ENCODE assay signal across 11 mouse cellular contexts in the genomic region with DNA sequence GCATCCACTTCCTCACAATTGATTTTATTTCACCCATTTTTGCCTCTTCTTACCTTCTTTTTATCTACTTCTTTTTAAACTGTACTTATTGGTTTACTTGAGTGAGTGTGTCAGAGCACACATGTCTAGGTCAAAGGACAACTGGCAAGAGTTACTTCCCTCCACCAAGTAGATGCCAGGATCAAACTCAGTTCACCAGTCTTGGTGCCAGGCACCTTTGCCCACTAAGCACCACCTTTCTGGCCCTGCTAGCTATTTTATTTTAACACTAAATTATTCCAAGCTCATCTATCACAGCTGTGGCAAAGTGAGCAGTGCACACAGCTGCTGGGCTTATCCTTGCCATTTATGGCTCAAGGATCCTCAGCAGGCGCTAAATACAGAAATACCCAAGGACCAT.
"Had no signal": no experiment of that assay in that cellular context is flagged by ENCODE, and none has a peak within 500 bp of the region (broad histone marks: within the 10 kb centered on the region; RNA-seq: fewer than 3 reads in every experiment).

No protein-coding gene starts in this region.

- H3K9ac ChIP-seq: liver, embryonic 15.5 days; midbrain, embryonic 13.5 days had no signal

- ATAC-seq: hindbrain, postnatal 0 days; lung, postnatal 0 days; midbrain, embryonic 13.5 days had no signal

- H3K4me3 ChIP-seq: left cerebral cortex, adult 2 months; liver, embryonic 15.5 days; midbrain, embryonic 13.5 days had no signal

- H3K27ac ChIP-seq: hindbrain, postnatal 0 days; kidney, postnatal 0 days; left cerebral cortex, adult 2 months; liver, embryonic 15.5 days; midbrain, embryonic 13.5 days had no signal

- H3K4me1 ChIP-seq: liver, embryonic 15.5 days; midbrain, embryonic 13.5 days had no signal

- H3K9me3 ChIP-seq: liver, embryonic 15.5 days; midbrain, embryonic 13.5 days had no signal

- DNase-seq: lung, adult 2 months; lung, postnatal 36 days; right cerebral cortex, postnatal 14 days; thymus, postnatal 4 days had no signal

- H3K27me3 ChIP-seq: liver, embryonic 15.5 days; midbrain, embryonic 13.5 days had no signal

- H3K36me3 ChIP-seq: liver, embryonic 15.5 days; midbrain, embryonic 13.5 days had no signal

- H3K4me2 ChIP-seq: liver, embryonic 11.5 days; liver, embryonic 15.5 days; midbrain, embryonic 13.5 days had no signal
